Mouse (Mus musculus): ENCODE measurements at regions not wholly inside any gene's neighbourhood (a gene's known extent, or its start where the extent isn't known, plus 50 kb on each side); places are given as distances from the start of the nearest gene placed in this dataset.
"Not testable (repeated sequence)": the region's sequence is repeated elsewhere in the genome, so short reads cannot be mapped to it uniquely, and the experiment has no call there.

GRCm38 (mm10) chrX:162359767-162360545 lies 200.4 kb upstream of the Nhs start:
- intact Hi-C loops (cut with DNase I; ENCODE audit: low total_unique reads): no loop called here
- peak; percentile 45 for DNase-seq

GRCm38 (mm10) chrX:162348341-162348740 lies 188.8 kb upstream of the Nhs start:
- DNase-seq: no peak
- intact Hi-C loops (cut with DNase I; ENCODE audit: low total_unique reads): no loop called here

GRCm38 (mm10) chrX:162347886-162348285 lies 188.4 kb upstream of the Nhs start:
- intact Hi-C loops (cut with DNase I; ENCODE audit: low total_unique reads): no loop called here
- no peak for DNase-seq

GRCm38 (mm10) chrX:162345497-162346143 lies 186.1 kb upstream of the Nhs start:
- DNase-seq: peak; percentile 5
- intact Hi-C loops (cut with DNase I; ENCODE audit: low total_unique reads): no loop called here

GRCm38 (mm10) chrX:162332121-162332520 lies 172.6 kb upstream of the Nhs start:
- no peak for DNase-seq
- intact Hi-C loops (cut with DNase I; ENCODE audit: low total_unique reads): no loop called here

GRCm38 (mm10) chrX:162307646-162308045 lies 148.1 kb upstream of the Nhs start:
- intact Hi-C loops (cut with DNase I; ENCODE audit: low total_unique reads): no loop called here
- DNase-seq: no peak

- intact Hi-C loops (cut with DNase I; ENCODE audit: low total_unique reads): no loop called here
- DNase-seq: no peak
Observed at GRCm38 (mm10) chrX:162304145-162304544, 144.6 kb upstream of the Nhs start.

- DNase-seq: no peak
- intact Hi-C loops (cut with DNase I; ENCODE audit: low total_unique reads): no loop called here
Observed at GRCm38 (mm10) chrX:162302788-162303187, 143.3 kb upstream of the Nhs start.

- no peak for DNase-seq
- intact Hi-C loops (cut with DNase I; ENCODE audit: low total_unique reads): no loop called here
Observed at GRCm38 (mm10) chrX:162291234-162291633, 131.7 kb upstream of the Nhs start.

- DNase-seq: not testable (repeated sequence)
- intact Hi-C loops (cut with DNase I; ENCODE audit: low total_unique reads): loop anchor here (10.0 kb wide), 1 partner anchor 321 kb away; no protein-coding TSS in a partner anchor
Observed at GRCm38 (mm10) chrX:162286155-162286554, 126.6 kb upstream of the Nhs start.

GRCm38 (mm10) chrX:162284252-162284651 lies 124.7 kb upstream of the Nhs start:
- DNase-seq: no peak
- intact Hi-C loops (cut with DNase I; ENCODE audit: low total_unique reads): loop anchor here (10.0 kb wide), 1 partner anchor 319 kb away; no protein-coding TSS in a partner anchor

- DNase-seq: no peak
- intact Hi-C loops (cut with DNase I; ENCODE audit: low total_unique reads): loop anchor here (10.0 kb wide), 1 partner anchor 318 kb away; no protein-coding TSS in a partner anchor
Observed at GRCm38 (mm10) chrX:162282690-162283089, 123.2 kb upstream of the Nhs start.

GRCm38 (mm10) chrX:162278834-162279708 lies 119.5 kb upstream of the Nhs start:
- peak; percentile 7 for DNase-seq
- intact Hi-C loops (cut with DNase I; ENCODE audit: low total_unique reads): loop anchor here (10.0 kb wide), 1 partner anchor 404 kb away; no protein-coding TSS in a partner anchor

GRCm38 (mm10) chrX:162274581-162274980 lies 115.1 kb upstream of the Nhs start:
- DNase-seq: no peak

GRCm38 (mm10) chrX:162271189-162271588 lies 111.7 kb upstream of the Nhs start:
- intact Hi-C loops (cut with DNase I; ENCODE audit: low total_unique reads): loop anchor here (10.0 kb wide), 1 partner anchor 396 kb away; no protein-coding TSS in a partner anchor
- DNase-seq: no peak

More at GRCm38 (mm10) chrX:162274581-162274980, 115.1 kb upstream of the Nhs start:
- intact Hi-C loops (cut with DNase I; ENCODE audit: low total_unique reads): loop anchor here (10.0 kb wide), 1 partner anchor 400 kb away; no protein-coding TSS in a partner anchor

- intact Hi-C loops (cut with DNase I; ENCODE audit: low total_unique reads): no loop called here
- DNase-seq: no peak
Observed at GRCm38 (mm10) chrX:162268918-162269317, 109.4 kb upstream of the Nhs start.

- DNase-seq: no peak
- intact Hi-C loops (cut with DNase I; ENCODE audit: low total_unique reads): no loop called here
Observed at GRCm38 (mm10) chrX:162268112-162268511, 108.6 kb upstream of the Nhs start.

GRCm38 (mm10) chrX:162267679-162268078 lies 108.1 kb upstream of the Nhs start:
- intact Hi-C loops (cut with DNase I; ENCODE audit: low total_unique reads): no loop called here
- DNase-seq: peak; percentile 35

GRCm38 (mm10) chrX:162266769-162267168 lies 107.2 kb upstream of the Nhs start:
- intact Hi-C loops (cut with DNase I; ENCODE audit: low total_unique reads): no loop called here

GRCm38 (mm10) chrX:162257398-162257797 lies 97.9 kb upstream of the Nhs start:
- no peak for DNase-seq
- intact Hi-C loops (cut with DNase I; ENCODE audit: low total_unique reads): no loop called here

More at GRCm38 (mm10) chrX:162266769-162267168, 107.2 kb upstream of the Nhs start:
- DNase-seq: no peak
